Comparison of ENCODE assay signal across 16 mouse cellular contexts in genomic region chr8:109248356-109248755, GRCm38 (mm10).
DNase-seq lines count a peak whose midpoint lies in the region; ATAC-seq lines count a peak whose summit lies in the region.
"Had no signal": no experiment of that assay in that cellular context is flagged by ENCODE, and none has a peak within 500 bp of the region (broad histone marks: within the 10 kb centered on the region; RNA-seq: fewer than 3 reads in every experiment).

No protein-coding gene starts in this region.

- H3K4me1 ChIP-seq in heart, embryonic 12.5 days (replicated peaks), result 0 out of 2 replicates have a peak, but pooled peaks cover 3% of the 10 kb centered on the region
- peaks cover 18% of the 10 kb centered on the region for H3K4me1 ChIP-seq in midbrain, embryonic 16.5 days (ENCODE audit: control insufficient read depth, insufficient read depth, low read length)
- H3K4me1 ChIP-seq in kidney, embryonic 14.5 days (ENCODE audit: control insufficient read depth, insufficient read depth, low read length), result no peaks in the 10 kb centered on the region
- H3K4me1 ChIP-seq: heart, embryonic 15.5 days; megakaryocyte, embryonic 14.5 days had no signal

- H3K27ac ChIP-seq in heart, embryonic 12.5 days (ENCODE audit: poor library complexity, severe bottlenecking), result no peak overlapping the region
- H3K27ac ChIP-seq in midbrain, embryonic 16.5 days (ENCODE audit: low read length), result peak overlapping the region; percentile 92
- no peak overlapping the region for H3K27ac ChIP-seq in kidney, embryonic 14.5 days (ENCODE audit: low read depth, low read length)
- H3K27ac ChIP-seq: embryonic facial prominence, embryonic 13.5 days; heart, embryonic 15.5 days had no signal

- H3K4me2 ChIP-seq in heart, embryonic 12.5 days, result no peak overlapping the region
- peak overlapping the region; percentile 64 for H3K4me2 ChIP-seq in midbrain, embryonic 16.5 days (ENCODE audit: low read length)
- H3K4me2 ChIP-seq in kidney, embryonic 14.5 days (replicated peaks; ENCODE audit: low read depth, low read length), result no peak overlapping the region
- H3K4me2 ChIP-seq: embryonic facial prominence, embryonic 13.5 days; heart, embryonic 15.5 days had no signal

- no peak overlapping the region for H3K9ac ChIP-seq in heart, embryonic 12.5 days
- peak overlapping the region; percentile 67 for H3K9ac ChIP-seq in midbrain, embryonic 16.5 days (ENCODE audit: low read depth, low read length)
- no peak overlapping the region for H3K9ac ChIP-seq in kidney, embryonic 14.5 days (ENCODE audit: low read depth, low read length)
- H3K9ac ChIP-seq: embryonic facial prominence, embryonic 13.5 days; heart, embryonic 15.5 days had no signal

- no peaks in the 10 kb centered on the region for H3K27me3 ChIP-seq in heart, embryonic 12.5 days (replicated peaks)
- H3K27me3 ChIP-seq in midbrain, embryonic 16.5 days (ENCODE audit: control insufficient read depth, insufficient read depth, low read depth, low read length), result no peaks in the 10 kb centered on the region
- H3K27me3 ChIP-seq in kidney, embryonic 14.5 days (ENCODE audit: control insufficient read depth, insufficient read depth, low read length), result 0 out of 2 replicates have a peak, but pooled peaks cover 2% of the 10 kb centered on the region
- H3K27me3 ChIP-seq: embryonic facial prominence, embryonic 13.5 days; heart, embryonic 15.5 days; megakaryocyte, embryonic 14.5 days had no signal

- WGBS in heart, embryonic 12.5 days, result 89% methylated on average over 6 of the region's 6 CpGs
- 39% methylated on average over 6 of the region's 6 CpGs for WGBS in midbrain, embryonic 16.5 days
- 76% methylated on average over 6 of the region's 6 CpGs for WGBS in kidney, embryonic 14.5 days

- peak; percentile 74 for DNase-seq in heart, adult 11 months
- DNase-seq in retina, postnatal 1 day, result peak; percentile 4
- DNase-seq in retina, embryonic 14.5 days (ENCODE audit: low spot score), result no peak
- DNase-seq in adrenal gland, adult 2 months, result no peak
- DNase-seq: adrenal gland, postnatal 25 days; cerebellum, adult 2 months; kidney, adult 18-20 months; kidney, postnatal 14 days; lung, postnatal 10 days; thymus, postnatal 25 days had no signal

- no peaks in the 10 kb centered on the region for H3K36me3 ChIP-seq in heart, embryonic 12.5 days
- H3K36me3 ChIP-seq in midbrain, embryonic 16.5 days (ENCODE audit: control insufficient read depth, insufficient read depth, low read length), result no peaks in the 10 kb centered on the region
- no peaks in the 10 kb centered on the region for H3K36me3 ChIP-seq in kidney, embryonic 14.5 days (ENCODE audit: control insufficient read depth, insufficient read depth, low read length)
- H3K36me3 ChIP-seq: embryonic facial prominence, embryonic 13.5 days; heart, embryonic 15.5 days had no signal

- no peak overlapping the region for H3K4me3 ChIP-seq in heart, embryonic 12.5 days
- H3K4me3 ChIP-seq in midbrain, embryonic 16.5 days (ENCODE audit: low read depth, low read length), result peak overlapping the region; percentile 40
- H3K4me3 ChIP-seq in kidney, embryonic 14.5 days (ENCODE audit: low read length), result no peak overlapping the region
- H3K4me3 ChIP-seq: embryonic facial prominence, embryonic 13.5 days; heart, embryonic 15.5 days; megakaryocyte, embryonic 14.5 days had no signal

- no peak for ATAC-seq in heart, embryonic 12.5 days (ENCODE audit: insufficient number of reproducible peaks, low FRiP score)
- no peak for ATAC-seq in midbrain, embryonic 16.5 days
- no peak for ATAC-seq in kidney, embryonic 14.5 days (ENCODE audit: low FRiP score, low TSS enrichment)

- no peaks in the 10 kb centered on the region for H3K9me3 ChIP-seq in heart, embryonic 12.5 days (replicated peaks)
- H3K9me3 ChIP-seq in midbrain, embryonic 16.5 days (replicated peaks; ENCODE audit: control insufficient read depth, low read length, poor library complexity, severe bottlenecking), result no peaks in the 10 kb centered on the region
- no peaks in the 10 kb centered on the region for H3K9me3 ChIP-seq in kidney, embryonic 14.5 days (ENCODE audit: control insufficient read depth, low read length)
- H3K9me3 ChIP-seq: embryonic facial prominence, embryonic 13.5 days; heart, embryonic 15.5 days had no signal

Comparison
In these comparisons a context has a peak if more than half of its experiments do, and no peak if none do; other contexts are left out.
1. DNase-seq: peak in heart, adult 11 months (single experiment) and retina, postnatal 1 day (single experiment); none in retina, embryonic 14.5 days (single experiment) and adrenal gland, adult 2 months (single experiment).